Mouse (Mus musculus) midbrain, embryonic 13.5 days (tissue): Measurements from ENCODE around the gene Ttn. TPM values are rescaled to one million over a fixed set of nuclear protein-coding genes. Genes with fewer than 3 reads are reported as not detected.

Source experiments
- ATAC-seq: fragments of 200-750 bp; cut with Nextera tagmentation; 2 replicates; pipeline ENCODE4 v1.8.0; 2017; ENCODE audit warnings: mild to moderate bottlenecking, moderate TSS enrichment, moderate library complexity
- H3K27ac ChIP-seq: fragments of 300-500 bp; sonication (generic); 2 replicates; pipeline ENCODE4 v1.5.1; 2015; ENCODE audit warnings: inconsistent platforms, mild to moderate bottlenecking, moderate library complexity
- H3K27me3 ChIP-seq: fragments of 300-500 bp; sonication (generic); 2 replicates; pipeline ENCODE4 v1.6.1; 2015; ENCODE audit warnings: mild to moderate bottlenecking, inconsistent platforms
- H3K36me3 ChIP-seq: fragments of 300-500 bp; sonication (generic); 2 replicates; pipeline ENCODE4 v1.6.1; 2015; ENCODE audit warnings: mild to moderate bottlenecking, inconsistent platforms
- H3K4me1 ChIP-seq: fragments of 300-500 bp; sonication (generic); replicated peaks from 2 replicates; pipeline ENCODE4 v1.6.1; 2015; ENCODE audit warnings: inconsistent platforms
- H3K4me2 ChIP-seq: fragments of 300-500 bp; sonication (generic); replicated peaks from 2 replicates; pipeline ENCODE4 v1.6.1; 2015; ENCODE audit warnings: moderate library complexity, mild to moderate bottlenecking, inconsistent platforms
- H3K4me3 ChIP-seq: fragments of 300-500 bp; sonication (generic); replicated peaks from 2 replicates; pipeline ENCODE4 v1.5.1; 2015; ENCODE audit warnings: mild to moderate bottlenecking, inconsistent platforms
- H3K9ac ChIP-seq: fragments of 300-500 bp; sonication (generic); replicated peaks from 2 replicates; pipeline ENCODE4 v1.6.1; 2015; ENCODE audit warnings: mild to moderate bottlenecking, inconsistent platforms
- H3K9me3 ChIP-seq: fragments of 300-500 bp; sonication (generic); 2 replicates; pipeline ENCODE4 v1.6.1; 2016; ENCODE audit warnings: mild to moderate bottlenecking, inconsistent platforms
- WGBS: fragments of 180-500 bp; shearing (Covaris S2); methylation state at CpG from one replicate; pipeline ENCODE4 v1.1.7; 2015; 5-methylcytosine and 5-hydroxymethylcytosine counted together
- polyA plus RNA-seq: library from polyadenylated mRNA; unstranded; fragments of >200 nt; fragmentation: Nextera tagmentation; extraction: Ambion mirVana; gene quantifications from 2 replicates; pipeline ENCODE4 v1.2.1, GENCODE M21; 2015

Gene Ttn
- polyA plus RNA-seq, 1 experiment from 2014 or later: 0.30 TPM

DNA sequence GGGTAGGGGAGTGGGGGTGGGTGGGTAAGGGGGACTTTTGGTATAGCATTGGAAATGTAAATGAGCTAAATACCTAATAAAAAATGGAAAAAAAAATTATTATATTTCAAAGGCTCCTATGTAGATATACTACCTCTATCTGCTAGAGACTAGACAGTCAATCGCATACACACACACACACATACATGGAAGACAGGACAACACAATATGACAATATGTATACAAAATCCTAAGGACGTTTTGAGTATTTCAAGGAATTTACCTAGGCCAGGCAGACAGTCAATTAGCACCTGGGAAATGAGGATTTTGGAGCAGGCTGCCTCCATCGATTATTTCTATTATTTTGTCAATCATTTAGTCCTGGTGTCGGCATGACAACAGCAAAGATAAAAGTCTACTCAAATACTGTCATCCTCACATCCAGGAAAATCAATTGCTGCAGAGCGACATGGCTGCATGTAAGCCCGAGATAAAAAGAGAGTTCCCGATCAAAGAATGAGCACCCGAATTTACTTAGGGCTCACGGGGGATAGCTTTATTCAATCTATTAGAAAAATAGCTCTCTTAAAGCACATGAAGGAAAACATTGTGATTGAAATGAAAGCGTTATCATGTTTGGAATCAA, 20.8 kb downstream of the Ttn start:
- H3K4me3 ChIP-seq: no peak overlapping the region
- H3K27me3 ChIP-seq: no peaks in the 10 kb centered on the region
- H3K9ac ChIP-seq: no peak overlapping the region
- peak; percentile 40; the same call in 1 of the 2 replicates for ATAC-seq
- no peaks in the 10 kb centered on the region for H3K36me3 ChIP-seq
- H3K9me3 ChIP-seq: no peaks in the 10 kb centered on the region
- WGBS: 61% methylated on average over 10 of the region's 10 CpGs
- H3K27ac ChIP-seq: no peak overlapping the region
- H3K4me2 ChIP-seq: no peak overlapping the region
- H3K4me1 ChIP-seq: no peaks in the 10 kb centered on the region

DNA sequence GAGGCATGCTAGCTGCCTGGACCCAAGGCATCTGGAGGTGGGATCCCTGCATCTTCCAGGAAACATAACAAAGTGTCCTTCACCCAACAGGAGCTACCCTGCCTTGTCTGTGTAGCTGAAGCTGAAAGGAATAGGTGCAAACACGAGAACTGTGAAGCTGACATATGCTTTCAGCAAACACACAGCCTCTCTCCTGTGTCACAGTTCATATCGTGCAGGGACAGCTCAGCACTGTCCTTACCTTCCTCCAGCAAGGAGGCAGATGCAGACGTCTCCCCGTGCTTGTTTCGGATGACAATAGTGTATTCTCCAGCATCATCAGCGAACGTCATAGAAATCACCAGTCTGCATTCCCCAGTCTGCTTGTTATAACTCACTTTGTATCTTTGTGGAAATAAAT, 32.6 kb downstream of the Ttn start:
- 77% methylated on average over 7 of the region's 7 CpGs for WGBS
- no peaks in the 10 kb centered on the region for H3K9me3 ChIP-seq
- ATAC-seq: no peak
- no peaks in the 10 kb centered on the region for H3K4me1 ChIP-seq
- H3K27ac ChIP-seq: no peak overlapping the region
- H3K4me3 ChIP-seq: no peak overlapping the region
- no peaks in the 10 kb centered on the region for H3K27me3 ChIP-seq
- no peak overlapping the region for H3K4me2 ChIP-seq
- no peaks in the 10 kb centered on the region for H3K36me3 ChIP-seq
- no peak overlapping the region for H3K9ac ChIP-seq

DNA sequence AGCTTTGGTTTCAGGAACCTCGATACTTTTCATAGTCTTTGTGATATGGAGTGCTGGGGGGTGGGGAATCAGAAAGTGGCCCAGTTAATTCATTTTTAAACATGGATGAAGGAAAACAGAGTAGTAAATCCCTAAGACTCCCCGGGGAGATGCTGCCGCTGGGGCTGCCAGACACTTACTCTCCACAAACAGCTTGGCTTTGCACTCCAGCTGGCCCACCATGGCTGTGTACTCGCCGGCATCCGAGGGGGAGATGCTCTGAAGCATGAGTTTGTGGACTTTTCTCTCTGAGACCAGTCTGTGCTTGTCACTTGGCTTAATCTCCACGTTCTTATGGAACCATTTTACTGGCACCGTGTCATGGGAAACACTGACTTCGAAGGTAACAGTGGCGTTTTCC, 43.8 kb downstream of the Ttn start:
- no peak overlapping the region for H3K4me3 ChIP-seq
- no peak overlapping the region for H3K4me2 ChIP-seq
- no peaks in the 10 kb centered on the region for H3K36me3 ChIP-seq
- WGBS: 62% methylated on average over 10 of the region's 10 CpGs
- ATAC-seq: no peak
- H3K9me3 ChIP-seq: no peaks in the 10 kb centered on the region
- no peak overlapping the region for H3K9ac ChIP-seq
- no peaks in the 10 kb centered on the region for H3K27me3 ChIP-seq
- no peak overlapping the region for H3K27ac ChIP-seq
- no peaks in the 10 kb centered on the region for H3K4me1 ChIP-seq

DNA sequence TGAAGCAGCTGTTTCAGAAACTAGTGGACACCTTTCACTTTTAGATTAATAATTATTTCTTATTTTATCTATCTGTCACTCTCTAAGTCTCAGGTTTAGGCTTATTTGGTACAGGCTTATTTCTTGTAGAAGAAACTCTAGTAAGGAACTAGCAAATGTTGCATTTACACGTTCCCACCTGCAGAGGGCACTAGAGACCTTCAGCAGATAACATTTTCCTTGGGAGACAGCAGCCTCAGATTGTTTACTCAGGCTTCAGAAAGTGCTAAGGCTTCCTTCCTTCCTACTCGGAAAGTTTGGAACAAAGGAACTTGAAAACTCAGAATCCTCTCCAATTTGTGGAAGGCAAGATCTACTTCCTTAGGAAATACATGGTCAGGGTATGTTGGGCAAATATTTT, 52.6 kb downstream of the Ttn start:
- H3K4me2 ChIP-seq: no peak overlapping the region
- H3K27ac ChIP-seq: no peak overlapping the region
- no peaks in the 10 kb centered on the region for H3K9me3 ChIP-seq
- H3K4me3 ChIP-seq: no peak overlapping the region
- H3K4me1 ChIP-seq: no peaks in the 10 kb centered on the region
- no peaks in the 10 kb centered on the region for H3K27me3 ChIP-seq
- H3K9ac ChIP-seq: no peak overlapping the region
- 0 out of 2 replicates have a peak, but pooled peaks have one; percentile 17 for ATAC-seq
- no peaks in the 10 kb centered on the region for H3K36me3 ChIP-seq
- 5% methylated on average over 2 of the region's 2 CpGs for WGBS

DNA sequence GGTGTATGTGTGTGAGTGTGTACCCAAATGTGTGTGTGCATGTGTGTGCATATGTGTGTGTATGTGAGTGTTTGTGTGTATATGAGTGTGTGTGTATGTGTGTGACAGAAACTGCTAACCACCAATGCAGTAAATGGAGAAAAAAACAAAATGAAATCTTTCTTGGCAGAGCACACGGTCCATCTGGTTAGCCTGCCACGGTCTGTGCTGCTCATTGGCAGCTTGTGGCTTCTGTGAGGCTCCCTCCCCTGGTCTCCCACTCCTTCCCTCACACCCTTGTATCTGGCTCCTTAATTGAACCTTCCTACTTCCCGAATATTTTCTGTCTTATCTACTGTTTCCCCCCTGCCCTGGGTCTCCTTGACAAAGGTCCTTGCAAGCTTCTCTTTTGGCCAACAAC, 53.5 kb downstream of the Ttn start:
- H3K4me1 ChIP-seq: no peaks in the 10 kb centered on the region
- no peak overlapping the region for H3K9ac ChIP-seq
- no peaks in the 10 kb centered on the region for H3K36me3 ChIP-seq
- WGBS: 87% methylated on average over 3 of the region's 3 CpGs
- H3K9me3 ChIP-seq: no peaks in the 10 kb centered on the region
- no peak overlapping the region for H3K4me3 ChIP-seq
- no peaks in the 10 kb centered on the region for H3K27me3 ChIP-seq
- no peak overlapping the region for H3K4me2 ChIP-seq
- no peak overlapping the region for H3K27ac ChIP-seq
- ATAC-seq: 0 out of 2 replicates have a peak, but pooled peaks have one; percentile 20

DNA sequence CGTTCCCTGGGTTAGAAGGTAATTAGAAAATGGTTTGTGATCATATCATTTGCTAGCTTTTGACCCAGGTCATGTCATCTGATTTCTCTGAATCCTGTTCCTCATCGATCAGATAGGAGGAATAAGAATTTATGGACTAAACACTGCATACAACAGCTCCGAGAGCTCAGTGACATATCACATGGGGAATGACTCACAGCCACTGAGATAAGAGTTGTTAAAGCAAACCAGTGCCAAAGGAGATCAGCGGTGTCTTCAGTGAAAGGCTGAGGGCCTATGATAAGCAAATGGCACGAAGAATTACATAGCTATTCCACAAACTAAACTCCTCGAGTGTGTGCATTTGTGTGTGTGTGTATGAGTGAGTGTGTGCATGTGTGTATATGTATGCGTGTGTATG, 54.0 kb downstream of the Ttn start:
- Histone ChIP-seq H3K36me3 (no peaks in the 10 kb centered on the region), H3K27me3 (no peaks in the 10 kb centered on the region), H3K4me2 (no peak overlapping the region), H3K27ac (no peak overlapping the region), H3K9me3 (no peaks in the 10 kb centered on the region), H3K4me3 (no peak overlapping the region), H3K4me1 (no peaks in the 10 kb centered on the region), H3K9ac (no peak overlapping the region)
- 89% methylated on average over 7 of the region's 7 CpGs for WGBS
- ATAC-seq: no peak

DNA sequence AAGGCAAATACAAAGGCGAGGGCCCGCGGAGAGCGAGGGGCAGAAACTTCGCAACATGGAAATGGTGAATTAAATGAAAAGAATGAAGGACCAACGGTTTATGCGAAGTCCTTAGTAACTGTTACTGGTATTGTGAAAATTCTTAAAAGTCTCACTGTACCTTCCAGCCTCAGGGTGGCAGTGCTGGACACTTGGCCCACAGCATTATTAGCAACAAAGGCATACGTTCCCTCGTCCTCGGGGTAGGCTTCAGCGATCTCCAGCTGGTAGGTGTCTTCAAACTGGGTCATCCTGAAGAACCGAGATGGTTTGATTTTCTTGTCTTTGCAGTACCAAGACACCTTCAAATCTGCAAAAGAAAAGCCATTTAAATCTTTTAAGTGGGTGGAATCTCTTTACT, 55.4 kb downstream of the Ttn start:
- ATAC-seq: no peak
- Histone ChIP-seq H3K4me3 (no peak overlapping the region), H3K4me1 (no peaks in the 10 kb centered on the region), H3K27me3 (no peaks in the 10 kb centered on the region), H3K36me3 (no peaks in the 10 kb centered on the region), H3K4me2 (no peak overlapping the region), H3K27ac (no peak overlapping the region), H3K9ac (no peak overlapping the region), H3K9me3 (no peaks in the 10 kb centered on the region)
- 78% methylated on average over 12 of the region's 12 CpGs for WGBS

DNA sequence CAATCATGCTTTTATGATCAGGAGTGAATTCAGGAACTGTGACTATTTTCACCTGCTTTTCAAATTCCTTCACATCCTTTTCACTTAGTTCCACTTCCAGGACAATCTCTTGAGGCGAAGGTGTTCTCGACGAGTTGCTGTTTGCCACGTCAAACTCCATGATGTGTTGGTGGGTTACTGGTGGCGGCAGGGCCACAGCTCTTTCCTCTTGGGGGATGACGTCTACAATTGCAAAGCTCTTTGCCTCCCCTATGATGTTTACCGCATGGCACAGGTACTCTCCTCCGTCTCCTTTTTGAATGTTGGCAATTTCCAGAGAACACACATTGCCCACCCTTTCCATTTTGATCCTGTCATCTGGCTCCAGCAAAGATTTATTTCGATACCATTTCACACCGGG, 67.4 kb downstream of the Ttn start:
- WGBS: 96% methylated on average over 10 of the region's 10 CpGs
- Histone ChIP-seq H3K27ac (no peak overlapping the region), H3K4me1 (no peaks in the 10 kb centered on the region), H3K36me3 (no peaks in the 10 kb centered on the region), H3K4me2 (no peak overlapping the region), H3K9ac (no peak overlapping the region), H3K4me3 (no peak overlapping the region), H3K27me3 (no peaks in the 10 kb centered on the region), H3K9me3 (no peaks in the 10 kb centered on the region; the same call in 1 of the 2 replicates)
- no peak for ATAC-seq

DNA sequence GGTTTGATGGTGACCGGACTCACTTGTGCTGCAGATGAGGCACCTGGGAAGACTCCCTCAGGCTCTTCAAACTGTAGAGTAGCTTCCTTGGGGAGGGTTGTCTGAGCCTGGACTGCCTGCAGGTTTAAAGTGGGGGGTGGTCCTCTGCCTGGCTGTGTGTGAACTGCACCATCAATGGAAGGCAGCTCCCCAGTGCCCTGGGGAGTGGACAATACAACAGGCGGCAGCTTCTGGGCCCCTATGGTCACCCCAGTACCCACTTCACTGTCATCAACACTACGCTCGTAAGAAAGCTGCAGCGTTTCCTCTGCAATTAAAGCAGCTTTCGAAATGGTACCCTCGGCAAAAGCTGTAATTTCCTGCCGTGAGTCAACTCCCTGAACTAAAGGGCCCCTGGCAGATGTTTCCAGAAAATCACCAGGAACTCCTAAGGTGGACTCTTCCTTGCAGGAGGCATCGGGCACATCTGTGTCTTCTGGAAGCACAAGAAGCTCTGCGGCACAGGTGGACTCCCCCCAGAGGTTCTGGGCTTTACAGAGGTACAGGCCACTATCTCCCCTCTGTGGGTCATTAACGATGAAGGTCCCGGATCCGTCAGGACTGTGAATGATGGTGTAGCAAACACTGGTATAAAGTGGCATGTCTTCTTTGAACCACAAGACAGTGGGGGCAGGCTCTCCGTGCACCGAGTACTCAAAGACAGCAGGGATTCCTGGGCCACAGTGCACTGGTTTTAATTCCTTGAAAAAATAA, 73.5 kb downstream of the Ttn start:
- Histone ChIP-seq H3K27me3 (no peaks in the 10 kb centered on the region), H3K9ac (no peak overlapping the region), H3K36me3 (no peaks in the 10 kb centered on the region), H3K9me3 (no peaks in the 10 kb centered on the region), H3K27ac (no peak overlapping the region), H3K4me1 (no peaks in the 10 kb centered on the region), H3K4me3 (no peak overlapping the region), H3K4me2 (no peak overlapping the region)
- ATAC-seq: no peak
- 80% methylated on average over 15 of the region's 15 CpGs for WGBS

DNA sequence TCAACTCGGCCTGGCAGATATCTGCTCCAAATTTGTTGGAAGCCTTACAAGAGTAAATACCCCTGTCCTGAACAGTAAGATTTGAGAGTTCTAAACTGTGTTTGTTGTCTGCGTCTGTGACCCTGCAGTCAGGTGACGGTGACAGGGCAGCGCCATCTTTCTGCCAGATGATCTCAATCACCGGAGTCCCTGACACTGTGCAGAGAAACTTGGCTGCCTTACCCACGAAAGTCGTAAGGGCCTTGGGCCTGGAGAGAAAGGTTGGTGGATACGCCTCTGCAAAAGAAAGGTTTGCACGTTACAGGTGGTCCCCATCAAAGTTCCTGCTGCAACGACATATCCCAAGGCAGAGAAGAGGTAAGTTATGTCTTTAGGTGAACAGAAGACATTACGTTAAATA, 79.0 kb downstream of the Ttn start:
- H3K9me3 ChIP-seq: peaks cover 2% of the 10 kb centered on the region; the same call in 1 of the 2 replicates
- WGBS: 94% methylated on average over 11 of the region's 11 CpGs
- ATAC-seq: no peak
- H3K4me2 ChIP-seq: no peak overlapping the region
- H3K4me3 ChIP-seq: no peak overlapping the region
- H3K27ac ChIP-seq: no peak overlapping the region
- no peak overlapping the region for H3K9ac ChIP-seq
- no peaks in the 10 kb centered on the region for H3K4me1 ChIP-seq
- no peaks in the 10 kb centered on the region for H3K36me3 ChIP-seq
- H3K27me3 ChIP-seq: no peaks in the 10 kb centered on the region

DNA sequence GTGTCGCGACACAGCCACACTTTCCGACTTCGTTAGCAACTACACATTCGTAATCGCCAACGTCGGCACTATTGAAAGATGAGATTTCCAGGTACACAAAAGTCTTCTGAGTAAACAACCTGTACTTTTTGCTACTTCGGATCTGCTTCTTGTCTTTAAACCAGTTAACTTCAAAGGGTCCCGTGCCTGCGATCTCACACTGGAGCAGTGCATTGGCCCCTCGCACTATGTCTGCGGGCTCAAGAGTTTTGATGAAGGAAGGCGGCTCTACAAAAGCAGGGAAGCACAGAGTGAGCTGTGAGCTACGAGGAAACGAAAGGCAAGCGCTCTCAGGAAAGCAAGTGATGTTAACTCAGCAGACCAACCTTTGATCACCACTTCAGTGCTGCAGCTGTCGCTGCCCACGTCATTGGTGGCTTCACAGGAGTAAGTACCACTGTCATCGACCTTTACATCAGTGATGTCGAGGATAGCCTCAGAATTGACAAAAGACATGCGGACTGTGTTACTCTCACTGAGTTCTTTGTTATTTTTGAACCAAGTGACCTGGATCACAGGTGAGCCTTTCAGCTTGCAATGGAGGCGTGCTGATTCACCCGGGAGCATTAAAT, 80.8 kb downstream of the Ttn start:
- ATAC-seq: no peak

DNA sequence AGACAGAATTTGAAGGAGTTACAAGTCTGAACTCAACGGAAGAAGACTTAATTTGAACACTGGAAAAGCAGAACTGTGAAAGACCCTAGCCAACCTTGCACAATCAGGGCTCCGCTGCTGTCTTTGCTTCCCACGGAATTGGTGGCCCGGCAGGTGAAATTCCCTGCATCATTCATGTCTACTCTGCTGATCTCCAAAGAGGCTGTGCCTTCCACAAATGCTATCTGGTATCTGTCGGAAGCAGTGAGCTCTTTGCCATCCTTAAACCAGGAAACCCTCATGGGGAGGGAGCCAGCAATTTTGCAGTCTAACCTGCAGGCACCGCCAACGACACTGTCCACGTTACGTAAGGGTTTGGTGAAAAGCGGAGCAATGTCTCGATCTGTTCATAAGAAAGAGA, 82.5 kb downstream of the Ttn start:
- Histone ChIP-seq H3K27me3 (no peaks in the 10 kb centered on the region), H3K9ac (no peak overlapping the region), H3K4me2 (no peak overlapping the region), H3K9me3 (peaks cover 2% of the 10 kb centered on the region; the same call in 1 of the 2 replicates), H3K27ac (no peak overlapping the region), H3K4me3 (no peak overlapping the region), H3K36me3 (no peaks in the 10 kb centered on the region), H3K4me1 (no peaks in the 10 kb centered on the region)
- WGBS: 94% methylated on average over 11 of the region's 11 CpGs
- no peak for ATAC-seq

More for the DNA sequence above, 80.8 kb downstream of the Ttn start:
- Histone ChIP-seq H3K27me3 (no peaks in the 10 kb centered on the region), H3K9me3 (peaks cover 2% of the 10 kb centered on the region; the same call in 1 of the 2 replicates), H3K4me2 (no peak overlapping the region), H3K27ac (no peak overlapping the region), H3K9ac (no peak overlapping the region), H3K4me3 (no peak overlapping the region), H3K4me1 (no peaks in the 10 kb centered on the region), H3K36me3 (no peaks in the 10 kb centered on the region)
- WGBS: 89% methylated on average over 24 of the region's 24 CpGs
